8 mouse cellular contexts compared by ENCODE assay signal in genomic region chr5:146794853-146795252, GRCm38 (mm10). TPM values are rescaled to one million over a fixed set of nuclear protein-coding genes. Genes with fewer than 3 reads are reported as not detected.
DNase-seq lines count a peak whose midpoint lies in the region; ATAC-seq lines count a peak whose summit lies in the region.

Gene Usp12 (minus strand): TSS chr5:146795006.

- H3K27me3 ChIP-seq in hindbrain, embryonic 16.5 days (replicated peaks; ENCODE audit: control insufficient read depth, insufficient read depth, low read length), result no peaks in the 10 kb centered on the region

- H3K9ac ChIP-seq in hindbrain, embryonic 16.5 days (ENCODE audit: low read depth, low read length), result peak within 1 kb of the TSS; percentile 98

- H3K9me3 ChIP-seq in hindbrain, embryonic 16.5 days (ENCODE audit: control insufficient read depth, low read length), result no peaks in the 10 kb centered on the region

- peak; percentile 98 for DNase-seq in T-cell, adult 2 months (ENCODE audit: low spot score)
- DNase-seq in cerebellum, postnatal 36 days, result peak; percentile 96 to 99
- DNase-seq in gastrocnemius, adult 18-20 months (ENCODE audit: low spot score), result peak; percentile 98
- DNase-seq in left cerebral cortex, adult 18-20 months (ENCODE audit: low spot score in 2 of 2), result peak; percentile 98 to 99
- DNase-seq in right cerebral cortex, adult 18-20 months, result peak; percentile 98
- DNase-seq in urinary bladder, postnatal 10 days (ENCODE audit: low spot score), result peak; percentile 91

- peaks cover 44% of the 10 kb centered on the region for H3K79me2 ChIP-seq in macrophage (ENCODE audit: inconsistent target)

- peak; percentile 97 for ATAC-seq in hindbrain, embryonic 16.5 days

- peak within 1 kb of the TSS; percentile 99 for H3K4me3 ChIP-seq in hindbrain, embryonic 16.5 days (ENCODE audit: low read length)
- peak within 1 kb of the TSS; percentile 81 for H3K4me3 ChIP-seq in macrophage (ENCODE audit: inconsistent target)

- no peaks in the 10 kb centered on the region for H3K36me3 ChIP-seq in hindbrain, embryonic 16.5 days (ENCODE audit: control insufficient read depth, insufficient read depth, low read length)
- H3K36me3 ChIP-seq in macrophage (ENCODE audit: inconsistent target), result no peaks in the 10 kb centered on the region

- peak within 1 kb of the TSS; percentile 81 for H3K4me2 ChIP-seq in hindbrain, embryonic 16.5 days (ENCODE audit: low read length)

- H3K4me1 ChIP-seq in hindbrain, embryonic 16.5 days (ENCODE audit: control insufficient read depth, insufficient read depth, low read depth, low read length), result peaks cover 28% of the 10 kb centered on the region

- 0% methylated on average over 34 of the region's 51 CpGs for WGBS in hindbrain, embryonic 16.5 days
- WGBS in macrophage (ENCODE audit: missing documents), result under 1% methylated on average over 39 of the region's 51 CpGs

- peak within 1 kb of the TSS; percentile 88 for H3K27ac ChIP-seq in hindbrain, embryonic 16.5 days (ENCODE audit: low read depth, low read length)
- peak within 1 kb of the TSS; percentile 69 for H3K27ac ChIP-seq in macrophage

RNA-seq across cellular contexts. Expression of gene Usp12, which starts in this region (rescaled TPM):
- total RNA-seq in gastrocnemius, adult 18-20 months (2021), result 10 to 100 TPM; 16.4 to 17.9 TPM
- polyA plus RNA-seq in hindbrain, embryonic 16.5 days (2015; fragmentation: Nextera tagmentation; extraction: Ambion mirVana), result 13.0 and 14.8 TPM in 2 replicates
- 10 to 100 TPM; 56.6 to 61.1 TPM for total RNA-seq in left cerebral cortex, adult 18-20 months (2021)
- 100 to 1,000 TPM in 12 of 26 experiments, 10 to 100 TPM in 14; 37.3 to 274 (median 98.0) TPM for total RNA-seq in macrophage (2018; cell fraction: chromatin; rRNA removed)
- 100 to 1,000 TPM in 1 of 26 experiments, 10 to 100 TPM in 25; 44.9 to 106 (median 60.7) TPM for total RNA-seq in macrophage (2018; cell fraction: cytosol; rRNA removed)
- total RNA-seq in macrophage (2018; cell fraction: nucleus; rRNA removed), result 100 to 1,000 TPM in 13 of 26 experiments, 10 to 100 TPM in 13; 47.1 to 310 (median 98.8) TPM
- 31.8 to 48.8 TPM (median 40.6 TPM) in 3 replicates for polyA plus RNA-seq in macrophage (2018)

Comparison
In these comparisons a context has a peak if more than half of its experiments do, and no peak if none do; other contexts are left out.
1. Peak in every context shown above with its lines: DNase-seq, ATAC-seq, H3K4me3 ChIP-seq and H3K27ac ChIP-seq.